Mouse (Mus musculus): ENCODE measurements around the gene Cfap299.

Gene Cfap299

GRCm38 (mm10) chr5:98523783-98524182 lies 194.7 kb downstream of the Cfap299 start:
- H3K36me3 ChIP-seq (ENCODE audit: control insufficient read depth, insufficient read depth, low read length, poor library complexity, severe bottlenecking) = no peaks in the 10 kb centered on the region
- DNase-seq (ENCODE audit: low read depth, low spot score) = no peak
- H3K27me3 ChIP-seq (ENCODE audit: control insufficient read depth, insufficient read depth, low read length, poor library complexity, severe bottlenecking) = no peaks in the 10 kb centered on the region

GRCm38 (mm10) chr5:98541333-98541732 lies 212.2 kb downstream of the Cfap299 start:
- Histone ChIP-seq H3K36me3 (ENCODE audit: control insufficient read depth, insufficient read depth, low read length, poor library complexity, severe bottlenecking) (no peaks in the 10 kb centered on the region), H3K27me3 (ENCODE audit: control insufficient read depth, insufficient read depth, low read length, poor library complexity, severe bottlenecking) (no peaks in the 10 kb centered on the region)
- DNase-seq (ENCODE audit: low read depth, low spot score) = no peak

DNA sequence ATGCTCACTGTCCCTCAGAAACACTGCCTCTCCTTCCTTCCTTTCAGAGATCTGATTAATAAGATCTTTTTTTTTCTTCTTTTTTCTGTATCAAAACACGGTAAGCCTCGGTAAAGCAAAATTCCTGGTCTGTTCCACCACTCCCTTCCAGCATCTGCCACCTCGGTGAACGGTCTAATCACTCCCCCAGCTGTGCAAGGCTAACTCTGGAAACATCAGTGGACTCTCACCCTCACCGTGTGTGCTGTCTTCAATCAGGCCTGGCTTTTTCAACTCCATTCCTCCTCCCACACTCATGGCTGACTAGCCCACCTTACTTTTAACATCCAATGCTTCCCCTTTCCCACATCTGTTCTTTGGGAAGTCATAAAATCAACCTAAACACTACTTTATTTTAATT lies 221.2 kb downstream of the Cfap299 start:
- Histone ChIP-seq H3K27me3 (ENCODE audit: control insufficient read depth, insufficient read depth, low read length, poor library complexity, severe bottlenecking) (no peaks in the 10 kb centered on the region), H3K36me3 (ENCODE audit: control insufficient read depth, insufficient read depth, low read length, poor library complexity, severe bottlenecking) (no peaks in the 10 kb centered on the region)
- DNase-seq (ENCODE audit: low read depth, low spot score) = no peak

DNA sequence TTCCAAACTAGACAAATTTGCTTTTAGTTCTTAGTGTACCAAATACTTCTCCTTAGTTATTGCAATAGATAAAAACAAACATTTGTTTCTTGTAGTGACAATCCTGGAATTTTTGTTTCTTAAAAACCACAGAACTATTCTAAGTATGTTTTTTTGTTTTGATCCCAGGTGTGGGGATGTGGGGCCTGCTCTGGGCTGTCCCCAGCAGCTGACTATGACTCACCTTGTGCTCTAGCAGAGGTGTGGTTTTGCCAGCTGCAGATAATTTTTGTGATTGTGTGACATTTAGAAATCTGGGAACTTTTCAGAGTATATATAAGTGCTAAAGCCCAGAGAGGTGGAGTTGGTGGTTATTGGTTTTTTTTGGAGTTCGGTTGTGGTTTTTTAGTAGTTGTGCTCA lies 221.8 kb downstream of the Cfap299 start:
- H3K36me3 ChIP-seq (ENCODE audit: control insufficient read depth, insufficient read depth, low read length, poor library complexity, severe bottlenecking) = no peaks in the 10 kb centered on the region
- DNase-seq (ENCODE audit: low read depth, low spot score) = no peak
- H3K27me3 ChIP-seq (ENCODE audit: control insufficient read depth, insufficient read depth, low read length, poor library complexity, severe bottlenecking) = no peaks in the 10 kb centered on the region

- DNase-seq (ENCODE audit: low read depth, low spot score) = no peak
- no peaks in the 10 kb centered on the region for H3K27me3 ChIP-seq (ENCODE audit: control insufficient read depth, insufficient read depth, low read length, poor library complexity, severe bottlenecking)
- no peaks in the 10 kb centered on the region for H3K36me3 ChIP-seq (ENCODE audit: control insufficient read depth, insufficient read depth, low read length, poor library complexity, severe bottlenecking)
Observed at GRCm38 (mm10) chr5:98552395-98552794, 223.3 kb downstream of the Cfap299 start, which contains the start of gene Gm11111. Gene Gm11111 (plus strand): TSS chr5:98552695.

GRCm38 (mm10) chr5:98552811-98553601 lies 223.9 kb downstream of the Cfap299 start:
- Histone ChIP-seq H3K27me3 (ENCODE audit: control insufficient read depth, insufficient read depth, low read length, poor library complexity, severe bottlenecking) (no peaks in the 10 kb centered on the region), H3K36me3 (ENCODE audit: control insufficient read depth, insufficient read depth, low read length, poor library complexity, severe bottlenecking) (no peaks in the 10 kb centered on the region)
- DNase-seq (ENCODE audit: low read depth, low spot score) = no peak

GRCm38 (mm10) chr5:98561301-98561700 lies 232.2 kb downstream of the Cfap299 start:
- no peaks in the 10 kb centered on the region for H3K36me3 ChIP-seq (ENCODE audit: control insufficient read depth, insufficient read depth, low read length, poor library complexity, severe bottlenecking)
- H3K27me3 ChIP-seq (ENCODE audit: control insufficient read depth, insufficient read depth, low read length, poor library complexity, severe bottlenecking) = no peaks in the 10 kb centered on the region
- no peak for DNase-seq (ENCODE audit: low read depth, low spot score)

- no peaks in the 10 kb centered on the region for H3K36me3 ChIP-seq (ENCODE audit: control insufficient read depth, insufficient read depth, low read length, poor library complexity, severe bottlenecking)
- no peak for DNase-seq (ENCODE audit: low read depth, low spot score)
- H3K27me3 ChIP-seq (ENCODE audit: control insufficient read depth, insufficient read depth, low read length, poor library complexity, severe bottlenecking) = no peaks in the 10 kb centered on the region
Observed at GRCm38 (mm10) chr5:98562806-98563205, 233.7 kb downstream of the Cfap299 start.

DNA sequence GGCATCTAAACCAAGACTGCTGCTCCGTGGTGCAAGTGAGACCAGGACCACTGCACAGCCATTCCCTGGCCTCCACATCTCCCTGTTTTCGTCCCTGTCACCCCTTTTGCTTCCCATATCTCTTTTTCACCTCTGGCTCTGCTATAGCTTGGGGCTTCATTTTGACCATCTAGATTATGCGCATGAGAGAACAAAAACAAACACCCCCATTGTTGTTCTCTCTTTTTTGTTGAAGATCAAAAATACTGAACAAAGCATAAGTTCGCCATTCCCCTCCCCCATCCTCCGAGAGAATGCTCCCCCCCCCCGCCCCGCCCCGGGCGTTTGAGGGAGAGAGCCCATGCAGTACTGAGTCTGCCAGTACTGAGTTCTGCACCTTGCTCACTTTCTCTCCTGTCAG lies 234.7 kb downstream of the Cfap299 start:
- DNase-seq (ENCODE audit: low read depth, low spot score) = no peak
- H3K36me3 ChIP-seq (ENCODE audit: control insufficient read depth, insufficient read depth, low read length, poor library complexity, severe bottlenecking) = no peaks in the 10 kb centered on the region
- H3K27me3 ChIP-seq (ENCODE audit: control insufficient read depth, insufficient read depth, low read length, poor library complexity, severe bottlenecking) = no peaks in the 10 kb centered on the region

DNA sequence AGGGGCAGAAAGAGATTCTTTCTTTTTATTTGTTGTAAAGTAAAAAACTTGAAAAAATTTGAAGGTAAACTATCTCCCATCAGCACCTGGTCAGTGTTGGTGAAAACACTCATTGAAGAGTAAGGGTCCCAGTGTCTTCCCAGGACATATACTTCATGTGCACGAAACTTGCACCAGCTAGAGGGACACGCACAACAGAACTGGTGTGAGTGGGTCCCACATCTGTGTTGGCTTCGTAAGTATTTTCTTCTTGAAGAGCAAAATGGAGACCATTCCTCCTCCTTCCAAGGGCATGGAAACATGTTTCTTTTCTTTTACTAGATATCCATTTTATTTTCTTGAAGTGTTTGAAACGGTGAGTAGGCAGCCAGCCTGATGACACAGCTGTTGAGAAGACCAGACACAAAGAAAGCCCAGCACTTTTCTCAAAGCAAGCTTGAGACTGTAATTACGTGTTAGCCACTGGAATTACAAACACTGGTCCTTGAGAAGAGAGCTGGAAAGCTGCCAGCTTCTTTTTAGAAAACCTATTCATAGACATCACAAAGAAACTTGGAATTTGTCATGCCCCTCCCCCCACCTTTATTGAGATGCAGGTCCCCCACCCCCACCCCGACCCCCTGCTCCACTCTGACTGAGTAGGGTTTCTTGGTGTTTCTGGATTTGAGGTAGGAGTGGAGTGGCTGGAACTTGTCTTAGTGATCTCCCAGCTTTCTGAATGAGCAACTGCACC lies 237.5 kb downstream of the Cfap299 start:
- no peaks in the 10 kb centered on the region for H3K36me3 ChIP-seq (ENCODE audit: control insufficient read depth, insufficient read depth, low read length, poor library complexity, severe bottlenecking)
- H3K27me3 ChIP-seq (ENCODE audit: control insufficient read depth, insufficient read depth, low read length, poor library complexity, severe bottlenecking) = no peaks in the 10 kb centered on the region
- no peak for DNase-seq (ENCODE audit: low read depth, low spot score)

- Histone ChIP-seq H3K27me3 (ENCODE audit: control insufficient read depth, insufficient read depth, low read length, poor library complexity, severe bottlenecking) (no peaks in the 10 kb centered on the region), H3K36me3 (ENCODE audit: control insufficient read depth, insufficient read depth, low read length, poor library complexity, severe bottlenecking) (no peaks in the 10 kb centered on the region)
- DNase-seq (ENCODE audit: low read depth, low spot score) = no peak
Observed at GRCm38 (mm10) chr5:98568481-98568880, 239.4 kb downstream of the Cfap299 start.

- Histone ChIP-seq H3K36me3 (ENCODE audit: control insufficient read depth, insufficient read depth, low read length, poor library complexity, severe bottlenecking) (no peaks in the 10 kb centered on the region), H3K27me3 (ENCODE audit: control insufficient read depth, insufficient read depth, low read length, poor library complexity, severe bottlenecking) (no peaks in the 10 kb centered on the region)
- no peak for DNase-seq (ENCODE audit: low read depth, low spot score)
Observed at GRCm38 (mm10) chr5:98569029-98569513, 240.0 kb downstream of the Cfap299 start.

- no peak for DNase-seq (ENCODE audit: low read depth, low spot score)
- Histone ChIP-seq H3K36me3 (ENCODE audit: control insufficient read depth, insufficient read depth, low read length, poor library complexity, severe bottlenecking) (no peaks in the 10 kb centered on the region), H3K27me3 (ENCODE audit: control insufficient read depth, insufficient read depth, low read length, poor library complexity, severe bottlenecking) (no peaks in the 10 kb centered on the region)
Observed at GRCm38 (mm10) chr5:98572392-98572791, 243.3 kb downstream of the Cfap299 start.

DNA sequence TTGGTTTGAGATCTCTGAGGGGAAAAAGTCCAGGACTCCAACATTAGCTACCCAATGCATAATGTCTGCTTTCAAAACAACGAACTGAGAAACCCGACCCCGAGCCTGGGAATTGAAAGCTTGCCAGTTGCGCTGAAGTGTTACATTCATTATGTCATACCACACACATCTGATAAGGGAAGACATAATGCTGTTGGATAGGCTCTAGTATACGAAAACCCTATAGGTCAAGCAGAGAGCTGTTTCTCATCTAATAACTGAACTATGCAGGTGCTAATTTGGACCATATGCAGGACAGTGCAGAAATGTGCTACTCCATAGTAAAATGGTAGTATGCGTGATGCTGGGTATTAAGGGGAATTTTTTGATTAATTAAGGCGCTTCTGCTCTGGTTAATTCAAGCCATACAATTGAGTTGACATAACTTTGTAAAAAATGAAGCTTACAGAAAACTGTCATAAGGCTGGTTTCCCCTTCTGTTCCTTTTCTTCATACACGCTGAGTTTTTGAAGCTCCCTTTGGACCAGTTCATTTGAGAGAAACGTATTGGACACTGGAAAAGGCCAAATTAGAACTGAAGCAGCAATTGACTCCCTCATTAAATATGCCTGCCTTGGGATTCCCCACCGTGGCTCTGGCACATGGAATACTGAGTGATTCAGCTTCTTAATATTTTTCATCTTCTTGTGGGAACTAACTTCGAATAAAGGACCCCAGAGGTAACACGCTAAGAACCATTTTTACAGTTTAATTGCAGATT lies 245.8 kb downstream of the Cfap299 start:
- Histone ChIP-seq H3K27me3 (ENCODE audit: control insufficient read depth, insufficient read depth, low read length, poor library complexity, severe bottlenecking) (no peaks in the 10 kb centered on the region), H3K36me3 (ENCODE audit: control insufficient read depth, insufficient read depth, low read length, poor library complexity, severe bottlenecking) (no peaks in the 10 kb centered on the region)
- no peak for DNase-seq (ENCODE audit: low read depth, low spot score)

DNA sequence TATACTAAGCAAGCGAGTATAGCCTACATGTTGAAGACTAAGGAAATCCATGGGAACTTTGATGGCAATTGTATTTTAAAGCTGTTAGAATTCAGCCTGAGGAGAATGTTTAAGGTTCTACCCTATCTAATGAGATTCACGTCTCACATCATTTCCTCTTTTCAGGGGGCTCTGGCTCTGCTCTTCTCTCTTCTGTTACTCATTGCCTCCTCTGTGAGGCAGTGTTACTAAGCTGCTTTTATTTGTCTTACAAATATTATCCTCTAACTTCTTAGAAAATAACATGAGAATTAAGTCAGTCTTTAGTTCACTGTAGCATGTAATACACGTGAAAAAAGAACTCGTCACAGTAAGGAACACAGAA lies 246.3 kb downstream of the Cfap299 start:
- Histone ChIP-seq H3K36me3 (ENCODE audit: control insufficient read depth, insufficient read depth, low read length, poor library complexity, severe bottlenecking) (no peaks in the 10 kb centered on the region), H3K27me3 (ENCODE audit: control insufficient read depth, insufficient read depth, low read length, poor library complexity, severe bottlenecking) (no peaks in the 10 kb centered on the region)
- no peak for DNase-seq (ENCODE audit: low read depth, low spot score)

All from splenic B cell, adult 2 months (primary cell).